Mouse (Mus musculus) R1 (cell line): Measurements from ENCODE around the gene Tmem259.

Experiments used
- DNase-seq: peaks from one replicate; pipeline ENCODE4 v3.0.0-alpha.2; 2018; ENCODE audit warnings: low read depth, low spot score

The Tmem259 gene

GRCm38 (mm10) chr10:79934794-79935569, 49.1 kb downstream of the Tmem259 start:
- no peak for DNase-seq

GRCm38 (mm10) chr10:79934272-79934721, 49.8 kb downstream of the Tmem259 start:
- no peak for DNase-seq

- no peak for DNase-seq
Measured at GRCm38 (mm10) chr10:79933861-79934260, 50.3 kb downstream of the Tmem259 start.

- DNase-seq, result no peak
Measured at GRCm38 (mm10) chr10:79933145-79933679, 50.9 kb downstream of the Tmem259 start.

- no peak for DNase-seq
Measured at GRCm38 (mm10) chr10:79932736-79933135, 51.4 kb downstream of the Tmem259 start.

- DNase-seq, result no peak
Measured at GRCm38 (mm10) chr10:79931797-79932196, 52.3 kb downstream of the Tmem259 start.

- DNase-seq, result no peak
Measured at GRCm38 (mm10) chr10:79930826-79931186, 53.3 kb downstream of the Tmem259 start.

GRCm38 (mm10) chr10:79929967-79930825, 53.9 kb downstream of the Tmem259 start:
- no peak for DNase-seq

- no peak for DNase-seq
Measured at GRCm38 (mm10) chr10:79928907-79929701, 55.0 kb downstream of the Tmem259 start.

GRCm38 (mm10) chr10:79928030-79928694, 56.0 kb downstream of the Tmem259 start:
- no peak for DNase-seq

GRCm38 (mm10) chr10:79927324-79928029, 56.7 kb downstream of the Tmem259 start:
- peak; percentile 55 for DNase-seq

- peak; percentile 96 for DNase-seq
Measured at GRCm38 (mm10) chr10:79926491-79927323, 57.4 kb downstream of the Tmem259 start, which contains the start of gene Arid3a. Arid3a (plus strand) TSS chr10:79927043.

- no peak for DNase-seq
Measured at GRCm38 (mm10) chr10:79925785-79926490, 58.2 kb downstream of the Tmem259 start.

- DNase-seq, result peak; percentile 83
Measured at GRCm38 (mm10) chr10:79924998-79925784, 58.9 kb downstream of the Tmem259 start.
